Mouse (Mus musculus) retina, embryonic 14.5 days (tissue): Measurements from ENCODE around the gene Yipf2.
A peak's percentile ranks its signal among the peaks of the same experiment; 100 is the strongest.
"Not testable (repeated sequence)": the region's sequence is repeated elsewhere in the genome, so short reads cannot be mapped to it uniquely, and the experiment has no call there.

Experiments used
- DNase-seq: peaks from one replicate; pipeline ENCODE4 v3.0.0-alpha.2; 2015; ENCODE audit warnings: low spot score

The Yipf2 gene

DNA sequence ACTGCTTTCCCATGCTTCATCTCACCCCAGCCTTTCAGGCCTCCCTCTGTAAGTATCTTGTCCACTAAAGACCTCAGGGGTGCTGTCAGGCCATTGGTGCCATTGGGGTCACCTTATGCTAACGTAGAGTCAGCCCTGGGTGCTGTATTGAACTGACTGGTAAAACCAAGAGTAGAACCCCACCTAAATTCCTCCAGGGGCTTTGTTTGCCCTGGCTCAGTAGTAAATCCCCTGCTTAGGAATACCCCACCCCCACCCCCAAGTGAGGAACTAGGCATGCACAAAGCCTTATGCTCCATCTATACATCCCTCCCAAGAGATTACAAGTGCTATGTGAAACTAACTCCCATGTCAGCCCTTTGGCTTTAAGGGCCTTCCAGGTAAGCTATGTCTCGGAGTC lies 35.1 kb downstream of the Yipf2 start:
- no peak for DNase-seq

DNA sequence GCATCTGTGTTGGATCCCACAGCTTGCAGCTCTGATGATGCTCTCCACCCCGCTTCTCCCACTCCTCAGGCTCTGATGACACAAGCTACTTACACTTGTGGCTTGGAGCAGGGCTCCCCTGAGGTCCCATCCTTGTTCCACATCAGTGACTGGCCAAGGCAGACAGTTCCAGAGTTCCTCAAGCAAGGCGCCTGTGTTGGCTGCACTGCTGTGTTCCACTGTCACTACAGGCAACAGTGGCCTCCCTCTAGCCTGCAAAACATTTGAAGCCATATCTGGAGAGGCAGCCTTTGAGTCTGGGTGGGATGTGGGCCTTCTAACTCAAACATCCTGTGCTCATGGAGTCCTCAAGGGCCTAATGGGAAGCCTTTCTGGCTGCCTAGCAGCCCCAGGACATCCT lies 35.6 kb downstream of the Yipf2 start:
- no peak for DNase-seq

DNA sequence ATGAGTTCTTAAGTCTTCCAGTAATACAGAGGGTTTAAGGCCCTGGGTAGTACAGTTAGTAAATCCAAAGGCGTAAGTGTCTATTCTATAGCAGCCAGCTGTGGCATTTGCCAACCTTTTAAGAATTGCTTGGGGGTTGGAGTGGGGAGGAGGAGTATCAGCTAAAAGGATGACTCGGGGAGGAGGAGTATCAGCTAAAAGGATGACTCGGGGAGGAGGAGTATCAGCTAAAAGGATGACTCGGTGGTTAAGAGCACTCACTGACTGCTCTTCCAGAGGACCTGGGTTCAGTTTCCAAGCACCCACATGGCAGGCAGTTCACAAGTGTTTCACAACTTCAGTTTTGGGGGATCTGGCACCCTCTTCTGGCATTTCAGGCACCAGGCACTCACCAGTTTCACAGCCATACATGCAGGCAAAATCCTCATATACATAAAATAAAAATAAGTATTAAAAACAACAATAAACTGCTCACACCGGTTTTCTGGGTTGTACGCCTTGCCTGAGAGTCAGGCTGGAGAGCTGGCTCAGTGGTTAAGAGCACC lies 37.4 kb downstream of the Yipf2 start:
- DNase-seq, result no peak

DNA sequence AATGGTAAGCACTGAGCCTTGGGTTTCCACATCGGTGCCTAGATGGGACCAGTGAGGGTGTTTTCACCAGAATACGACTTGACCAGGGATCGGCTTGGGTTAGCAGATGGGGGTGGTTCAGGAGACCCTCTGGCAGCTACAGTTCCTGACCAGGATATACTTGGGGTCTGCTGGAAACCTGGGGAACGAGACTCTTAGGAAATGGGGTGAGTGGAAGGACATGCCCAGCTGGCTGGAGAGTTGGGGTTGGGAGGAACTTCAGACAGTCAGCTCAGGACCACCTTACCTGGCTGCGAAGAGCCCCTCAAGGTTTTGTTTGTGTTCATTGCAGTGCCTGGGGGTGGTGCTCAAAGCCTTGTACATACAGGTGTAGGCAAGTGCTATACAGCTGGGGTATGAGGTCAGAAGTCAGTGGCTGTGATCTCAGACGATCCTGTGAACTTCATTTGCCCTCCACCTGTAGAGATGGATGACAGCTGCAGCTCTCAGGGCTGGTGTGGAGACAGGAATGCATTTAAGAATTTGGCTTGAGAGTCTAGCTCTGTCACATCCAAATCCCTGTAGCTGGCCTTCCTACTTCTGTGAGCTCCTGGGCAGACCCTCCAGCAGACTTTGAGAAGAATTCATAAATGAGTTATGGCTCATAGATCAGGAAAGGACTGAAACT lies 38.9 kb downstream of the Yipf2 start:
- DNase-seq, result no peak

DNA sequence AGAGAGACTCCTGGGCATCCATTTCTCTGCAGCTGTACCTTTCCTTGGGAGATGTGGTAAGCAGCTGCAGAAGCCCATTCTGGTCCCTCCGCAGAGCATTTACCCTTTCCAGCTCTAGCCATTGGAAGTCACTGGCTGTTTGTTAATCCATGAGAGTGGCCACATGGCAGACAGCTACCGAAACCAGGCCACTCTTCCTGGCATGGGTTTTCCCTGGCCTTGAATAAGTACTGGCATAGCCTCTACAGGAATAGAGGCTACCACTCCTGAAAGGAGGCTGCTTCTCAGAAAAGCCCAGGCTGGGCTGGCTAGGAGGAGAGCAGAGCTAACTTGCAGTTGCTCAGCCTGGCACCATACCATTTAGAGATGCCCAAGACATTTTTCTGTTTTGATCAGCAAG lies 41.6 kb downstream of the Yipf2 start:
- no peak for DNase-seq

DNA sequence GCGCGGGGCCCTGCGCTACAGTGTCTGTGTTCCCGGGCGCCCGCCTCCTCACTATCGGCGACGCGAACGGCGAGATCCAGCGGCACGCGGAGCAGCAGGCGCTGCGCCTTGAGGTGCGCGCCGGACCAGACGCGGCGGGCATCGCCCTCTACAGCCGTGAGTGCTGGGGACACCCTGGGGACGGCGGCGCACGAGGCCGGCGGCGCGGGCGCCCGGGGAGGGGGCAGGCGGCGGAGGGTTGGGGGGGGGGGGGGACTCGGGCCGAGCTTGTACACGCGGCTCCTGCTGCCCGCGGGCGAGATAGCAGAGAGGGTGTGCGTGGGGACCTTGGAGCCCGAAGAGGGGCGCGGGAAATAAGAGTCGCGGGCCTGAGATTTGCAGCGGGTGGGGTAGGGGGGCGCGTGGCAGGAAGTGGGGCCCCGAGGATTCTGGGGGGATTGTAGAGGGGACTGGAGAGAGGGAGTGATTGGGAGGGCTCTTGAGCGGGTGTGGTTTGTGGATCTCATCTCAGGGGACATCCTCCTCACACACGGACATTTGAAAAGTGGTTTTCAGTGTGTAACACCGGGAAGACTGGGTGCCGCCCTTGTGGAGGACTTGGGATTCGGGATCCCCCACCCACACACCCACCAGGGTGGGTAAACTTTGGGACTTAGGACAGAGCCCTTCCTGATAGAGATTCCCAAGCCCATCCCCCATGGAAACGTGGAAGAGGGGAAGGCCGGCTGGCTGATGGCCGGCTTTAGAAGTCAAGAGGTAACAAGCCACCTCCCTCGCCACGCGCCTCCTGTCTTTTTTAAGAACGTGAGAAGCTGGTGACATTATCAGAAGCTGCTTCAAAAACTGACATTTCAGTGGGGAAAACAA lies 45.3 kb downstream of the Yipf2 start:
- peak; percentile 62 for DNase-seq

DNA sequence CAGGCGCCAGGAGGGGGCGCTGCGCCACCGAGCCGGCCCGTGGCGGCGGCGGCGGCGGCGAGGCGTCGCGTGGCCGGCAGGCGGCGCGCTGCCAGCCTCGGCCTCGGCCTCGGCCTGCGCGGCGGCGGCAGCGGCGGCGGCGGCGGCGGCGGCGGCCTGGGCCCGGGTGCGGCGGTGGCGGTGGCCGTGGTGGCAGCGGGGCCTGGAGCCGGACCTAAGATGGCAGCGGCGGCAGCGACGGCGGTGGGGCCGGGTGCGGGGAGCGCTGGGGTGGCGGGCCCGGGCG lies 45.9 kb downstream of the Yipf2 start, which contains the start of gene Carm1:
Carm1 (plus strand) TSS at position 106 of the 286 bp plus-strand sequence.
- no peak for DNase-seq

DNA sequence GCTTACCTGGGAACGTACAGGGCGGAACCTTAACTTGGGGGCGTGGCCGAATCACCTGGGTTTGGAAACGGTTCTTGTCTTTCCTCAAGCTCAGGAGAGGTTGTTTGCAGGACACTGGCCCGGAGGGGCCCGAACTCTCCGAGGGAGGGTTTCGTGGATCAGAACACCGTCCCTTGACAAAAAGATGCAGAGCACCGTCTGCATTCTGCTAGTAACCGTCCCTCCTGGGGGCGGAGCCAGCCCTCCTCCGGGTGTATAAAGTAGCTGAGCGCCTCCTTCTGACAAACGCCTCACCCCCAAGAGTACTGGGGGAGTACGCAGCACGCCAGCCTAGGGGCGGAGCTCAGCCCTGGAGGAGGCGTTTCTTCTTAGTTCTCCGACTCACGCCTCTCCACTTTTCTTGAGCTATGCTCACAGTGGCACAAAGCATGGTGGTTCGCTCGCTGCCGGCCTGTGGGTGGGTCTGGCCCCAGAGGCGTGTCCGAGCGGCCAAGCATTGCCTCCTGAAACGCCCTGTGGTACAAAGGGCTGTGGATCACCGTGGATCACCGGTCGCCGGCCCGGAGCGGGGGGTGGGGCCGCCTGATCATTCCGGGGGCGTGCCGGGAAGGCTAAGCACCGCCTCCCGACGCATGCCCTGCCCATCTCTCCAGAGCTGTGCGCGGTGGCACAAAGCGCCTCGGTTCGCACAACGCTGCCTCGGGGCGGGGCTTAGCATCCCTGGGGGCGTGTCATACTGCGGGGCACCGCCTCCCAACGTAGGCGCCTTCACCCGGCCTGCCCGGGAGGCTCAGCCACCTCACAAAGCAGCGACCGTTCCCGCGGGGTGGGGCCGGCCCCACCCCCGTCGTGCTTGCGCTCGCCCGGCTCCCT lies 46.5 kb downstream of the Yipf2 start:
- DNase-seq, result peak; percentile 99

DNA sequence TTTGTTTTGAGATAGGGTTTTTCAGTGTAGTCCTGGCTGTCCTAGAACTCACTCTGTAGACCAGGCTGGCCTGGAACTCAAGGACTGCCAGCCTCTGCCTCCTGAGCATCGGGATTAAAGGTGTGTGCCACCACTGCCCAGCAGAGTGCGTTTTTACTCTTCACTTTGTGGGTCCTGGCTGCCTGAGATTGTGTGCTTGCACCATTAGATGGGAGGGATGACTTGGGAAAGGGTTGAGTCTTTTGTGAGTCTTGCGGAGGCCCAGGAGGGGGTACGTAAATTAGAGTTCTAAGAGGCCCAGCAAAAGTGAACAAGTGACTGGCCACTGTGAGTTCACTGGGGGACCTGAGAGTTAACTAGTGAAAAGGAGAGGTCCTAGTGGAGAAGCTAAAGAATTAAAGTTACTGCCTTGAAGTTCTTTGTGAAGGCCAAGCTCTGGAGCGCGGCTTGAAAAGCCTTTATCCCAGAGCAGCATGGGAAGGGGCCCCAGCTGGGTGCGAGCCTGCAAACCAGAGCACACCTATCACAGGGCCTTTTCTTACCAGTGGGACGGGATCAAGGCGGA lies 47.2 kb downstream of the Yipf2 start:
- DNase-seq, result no peak

DNA sequence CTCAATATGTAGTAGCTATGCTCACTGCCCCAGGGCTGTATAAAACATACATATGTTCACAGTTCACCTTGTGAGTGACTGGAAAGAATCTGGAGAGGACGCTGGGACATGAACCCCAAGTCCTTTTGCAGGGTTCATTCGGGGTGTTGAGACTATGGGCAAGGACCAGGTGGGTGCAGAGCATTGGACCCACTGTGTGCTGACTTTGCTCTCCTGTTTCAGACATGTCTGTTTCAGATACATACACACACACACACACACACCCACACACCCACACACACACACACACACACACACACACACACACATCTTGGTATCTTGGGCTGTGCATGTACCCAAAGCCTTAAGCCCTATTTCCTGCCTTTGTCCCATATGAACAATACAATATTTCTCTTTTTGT lies 50.6 kb downstream of the Yipf2 start:
- DNase-seq, result not testable (repeated sequence)

DNA sequence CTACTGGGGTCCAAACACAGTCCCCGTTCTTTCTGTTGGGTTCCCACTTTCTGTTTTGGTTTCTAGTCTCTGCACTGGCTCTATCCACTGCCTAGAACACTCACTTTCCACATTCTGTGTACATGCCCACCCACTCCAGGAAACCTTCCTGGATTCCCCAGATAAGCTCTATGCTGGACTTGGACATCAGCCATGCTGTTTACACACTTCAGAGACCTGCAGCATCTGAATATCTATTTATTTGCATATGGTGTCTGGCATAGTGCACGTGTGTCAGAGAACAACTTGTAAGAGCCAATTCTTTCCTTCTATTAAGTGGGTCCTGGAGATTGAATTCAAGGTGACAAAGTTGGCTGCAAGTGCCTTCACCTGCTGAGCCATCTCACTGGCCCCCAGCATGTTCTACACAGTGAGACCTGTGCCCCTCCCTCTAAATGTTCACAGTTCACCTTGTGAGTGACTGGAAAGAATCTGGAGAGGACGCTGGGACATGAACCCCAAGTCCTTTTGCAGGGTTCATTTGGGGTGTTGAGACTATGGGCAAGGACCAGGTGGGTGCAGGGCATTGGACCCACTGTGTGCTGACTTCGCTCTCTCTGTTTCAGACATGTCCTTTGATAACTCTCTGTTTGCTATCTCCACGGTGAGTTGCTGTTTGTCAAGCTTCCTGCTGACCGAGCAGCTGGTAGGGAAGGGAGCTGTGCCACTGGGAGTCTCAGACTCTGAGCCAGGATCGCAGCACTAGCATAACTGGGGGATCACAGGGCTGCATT lies 52.5 kb downstream of the Yipf2 start:
- no peak for DNase-seq
